Mouse (Mus musculus) small intestine, adult 2 months (tissue): ENCODE data around the gene Gm17606.

ENCODE experiments used
- CTCF ChIP-seq: fragments of 200-500 bp; IDR thresholded peaks from 2 replicates; pipeline ENCODE4 v1.5.1; 2012; ENCODE audit warnings: low read depth, mild to moderate bottlenecking, control low read depth, inconsistent platforms, low read length, moderate library complexity, mixed read lengths; ENCODE audit not compliant: insufficient replicate concordance, insufficient read length; ENCODE audit errors: extremely low read depth
- POLR2A ChIP-seq: fragments of 200-500 bp; IDR thresholded peaks from 2 replicates; pipeline ENCODE4 v1.6.1; 2012; ENCODE audit warnings: low read depth, mild to moderate bottlenecking, control low read depth, inconsistent platforms, low read length, moderate library complexity

GRCm38 (mm10) chr14:54664477-54665222, 23.9 kb downstream of the Gm17606 start:
- TF ChIP-seq POLR2A (no peak), CTCF (no peak)
